Mouse (Mus musculus) midbrain, embryonic 10.5 days (tissue): ENCODE results near the gene Ubl4a. TPM values are rescaled to one million over a fixed set of nuclear protein-coding genes. Genes with fewer than 3 reads are reported as not detected.

Experiments
- DNase-seq: peaks from one replicate; pipeline ENCODE4 v3.0.0-alpha.2; 2017; ENCODE audit warnings: low spot score
- H3K27ac ChIP-seq: fragments of 300-500 bp; sonication (generic); replicated peaks from 2 replicates; pipeline ENCODE4 v1.5.1; 2016; ENCODE audit warnings: mild to moderate bottlenecking
- H3K27me3 ChIP-seq: fragments of 300-500 bp; sonication (generic); 2 replicates; pipeline ENCODE4 v1.6.1; 2016; ENCODE audit warnings: low read depth, mild to moderate bottlenecking; ENCODE audit not compliant: poor library complexity, severe bottlenecking
- H3K36me3 ChIP-seq: fragments of 300-500 bp; sonication (generic); 2 replicates; pipeline ENCODE4 v1.6.1; 2016; ENCODE audit warnings: mild to moderate bottlenecking, moderate library complexity
- H3K4me1 ChIP-seq: fragments of 300-500 bp; sonication (generic); 2 replicates; pipeline ENCODE4 v1.6.1; 2016
- H3K4me3 ChIP-seq: fragments of 300-500 bp; sonication (generic); 2 replicates; pipeline ENCODE4 v1.5.1; 2016; ENCODE audit warnings: mild to moderate bottlenecking, moderate library complexity
- H3K9me3 ChIP-seq: fragments of 300-500 bp; sonication (generic); replicated peaks from 2 replicates; pipeline ENCODE4 v1.6.1; 2016; ENCODE audit warnings: mild to moderate bottlenecking
- WGBS: fragments of 180-500 bp; shearing (Covaris S2); methylation state at CpG from one replicate; pipeline ENCODE4 v1.1.7; 2016; 5-methylcytosine and 5-hydroxymethylcytosine counted together
- microRNA-seq: library from miRNA; unstranded; fragments of <30 nt; microRNA quantifications from one replicate; pipeline ENCODE4, GENCODE M21; 2017
- polyA plus RNA-seq: library from polyadenylated mRNA; unstranded; fragments of >200 nt; fragmentation: Nextera tagmentation; extraction: Ambion mirVana; gene quantifications from 2 replicates; pipeline ENCODE4 v1.2.1, GENCODE M21; 2016

The Ubl4a gene
- polyA plus RNA-seq, 1 experiment from 2014 or later, result 74.8 TPM

GRCm38 (mm10) chrX:74352645-74353466 is 20.2 kb downstream of the Ubl4a start:
- H3K27me3 ChIP-seq, result no peaks in the 10 kb centered on the region
- peaks cover 5% of the 10 kb centered on the region; the same call in 1 of the 2 replicates for H3K4me1 ChIP-seq
- 27% methylated on average over 13 of the region's 13 CpGs for WGBS
- H3K9me3 ChIP-seq, result no peaks in the 10 kb centered on the region
- peak overlapping the region; percentile 58 for H3K4me3 ChIP-seq
- no peaks in the 10 kb centered on the region for H3K36me3 ChIP-seq
- peak; percentile 19 for DNase-seq
- H3K27ac ChIP-seq, result peak overlapping the region; percentile 82

DNA sequence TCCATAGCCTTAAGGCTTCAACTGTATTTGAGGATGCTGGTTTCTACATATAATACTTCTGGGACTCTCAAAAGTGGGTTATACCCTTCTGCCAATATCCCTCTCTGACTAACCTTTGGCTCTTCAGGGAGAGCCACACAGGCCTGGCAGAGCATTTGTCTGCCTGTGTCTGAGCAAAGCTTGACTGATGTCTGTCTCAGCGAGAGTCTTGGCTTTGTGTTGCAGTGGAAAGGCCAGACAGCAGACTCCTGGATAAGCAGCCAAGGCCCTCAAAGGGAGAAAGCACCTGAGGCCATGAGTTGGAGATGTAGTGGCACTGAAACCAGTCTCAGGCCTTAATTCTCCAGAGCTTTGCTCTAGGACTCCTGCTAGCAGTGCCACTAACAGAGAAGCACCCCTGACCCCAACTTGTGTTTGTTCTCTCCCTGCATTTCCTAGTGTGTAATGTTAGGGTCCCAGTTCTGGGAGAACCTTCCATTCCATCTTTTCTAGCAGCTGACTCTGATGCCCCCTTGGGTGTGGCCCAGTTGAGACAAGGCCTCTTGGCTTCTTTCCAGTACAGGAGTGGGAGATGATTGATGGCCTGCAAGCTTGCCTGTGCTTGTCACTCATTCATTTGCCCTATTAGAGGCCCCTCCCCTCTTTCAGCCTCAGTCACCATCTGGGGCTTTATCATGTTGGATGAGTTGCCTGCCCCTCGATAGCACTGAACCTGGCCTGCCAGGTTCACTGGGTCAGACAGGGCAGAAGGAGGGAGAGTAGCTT is 42.7 kb downstream of the Ubl4a start:
- Histone ChIP-seq H3K27me3 (no peaks in the 10 kb centered on the region), H3K27ac (peak overlapping the region; percentile 95; the same call in 1 of the 2 replicates), H3K9me3 (0 out of 2 replicates have a peak, but pooled peaks cover 6% of the 10 kb centered on the region), H3K4me1 (peaks cover 20% of the 10 kb centered on the region), H3K36me3 (peaks cover 39% of the 10 kb centered on the region), H3K4me3 (peak overlapping the region; percentile 65)
- WGBS, result 64% methylated on average over 2 of the region's 2 CpGs
- DNase-seq, result no peak

DNA sequence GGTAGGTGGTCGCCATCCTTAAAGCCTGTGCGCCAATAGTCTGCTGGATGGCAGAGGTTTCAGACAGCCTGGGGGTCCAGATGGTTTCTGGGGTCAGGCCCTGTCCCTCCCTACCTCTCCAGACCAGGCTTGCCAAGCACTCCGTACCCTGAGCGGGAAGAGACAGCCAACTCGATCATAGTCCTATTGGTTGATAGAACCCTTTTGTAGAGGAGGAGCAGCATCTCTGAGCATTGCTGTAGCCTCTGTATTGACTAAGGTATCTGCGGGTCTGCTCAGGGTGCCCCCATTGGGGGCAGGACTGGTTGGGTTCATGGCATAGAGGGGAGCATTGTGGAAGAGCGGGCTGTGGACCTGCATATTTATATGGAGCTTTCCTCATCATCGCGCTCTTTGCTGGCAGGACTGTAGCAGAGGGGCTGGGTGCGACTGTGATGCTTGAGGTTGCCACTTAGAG is 43.8 kb downstream of the Ubl4a start:
- peak overlapping the region; percentile 65 for H3K4me3 ChIP-seq

DNA sequence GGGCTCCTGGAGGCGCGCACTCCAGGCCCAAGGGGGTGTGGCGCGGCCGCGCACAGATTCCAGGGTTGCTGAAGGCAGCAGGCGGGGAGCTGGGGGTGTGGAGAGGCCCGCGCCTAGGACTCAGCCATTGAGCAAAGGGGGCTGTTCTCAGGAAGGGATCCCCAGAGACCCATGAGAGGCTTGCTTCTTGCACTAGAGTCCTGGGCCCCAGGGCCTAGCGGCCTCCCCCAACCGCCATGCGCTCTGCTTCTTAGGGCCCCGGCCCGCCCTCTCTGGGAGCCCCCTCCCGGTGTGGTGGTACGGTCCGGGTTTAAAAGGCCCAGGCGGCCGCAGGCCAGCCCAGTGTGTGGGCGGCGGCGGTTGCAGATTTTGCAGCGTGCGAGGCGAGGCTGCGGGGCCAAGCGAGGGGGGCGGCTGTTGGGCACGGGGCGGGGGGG is 44.3 kb downstream of the Ubl4a start, which contains the start of gene Plxna3:
Plxna3 (plus strand) TSS at position 342 of the 437 bp plus-strand sequence.
- 17% methylated on average over 30 of the region's 30 CpGs for WGBS
- peak within 1 kb of the TSS; percentile 65 for H3K4me3 ChIP-seq

More for the DNA sequence above, 43.8 kb downstream of the Ubl4a start:
- WGBS, result 34% methylated on average over 10 of the region's 10 CpGs
- Histone ChIP-seq H3K9me3 (0 out of 2 replicates have a peak, but pooled peaks cover 6% of the 10 kb centered on the region), H3K27ac (peak overlapping the region; percentile 95), H3K27me3 (no peaks in the 10 kb centered on the region), H3K4me1 (peaks cover 20% of the 10 kb centered on the region), H3K36me3 (peaks cover 28% of the 10 kb centered on the region)
- DNase-seq, result no peak

More for the DNA sequence above, 44.3 kb downstream of the Ubl4a start, which contains the start of gene Plxna3:
- Histone ChIP-seq H3K27ac (peak within 1 kb of the TSS; percentile 95), H3K36me3 (peaks cover 23% of the 10 kb centered on the region), H3K4me1 (peaks cover 20% of the 10 kb centered on the region), H3K27me3 (no peaks in the 10 kb centered on the region), H3K9me3 (0 out of 2 replicates have a peak, but pooled peaks cover 6% of the 10 kb centered on the region)
- peak; percentile 72 for DNase-seq

Small RNA genes lying within 50 kb of the gene (microRNA-seq; reads per million reads assigned to microRNA genes)
- gene Mir7092, result not detected

Other genes with a start within 250 kb of the Ubl4a start
- not detected in 2 replicates for gene Opn1mw, start 245.8 kb downstream of the Ubl4a start, polyA plus RNA-seq
- 15.7 and 16.0 TPM in 2 replicates for gene Mecp2, start 237.9 kb downstream of the Ubl4a start, polyA plus RNA-seq
- gene Tex28, start 205.4 kb downstream of the Ubl4a start, polyA plus RNA-seq, result not detected in 2 replicates
- gene Tktl1, start 196.0 kb downstream of the Ubl4a start, polyA plus RNA-seq, result not detected in 2 replicates
- 223 and 243 TPM in 2 replicates for gene Flna, start 123.4 kb downstream of the Ubl4a start, polyA plus RNA-seq
- 18.5 and 20.1 TPM in 2 replicates for gene Emd, start 118.5 kb downstream of the Ubl4a start, polyA plus RNA-seq
- 711 and 801 TPM in 2 replicates for gene Rpl10, start 102.4 kb downstream of the Ubl4a start, polyA plus RNA-seq
- gene Taz, start 91.3 kb downstream of the Ubl4a start, polyA plus RNA-seq, result 75.7 and 77.9 TPM in 2 replicates
- 3.7 and 4.1 TPM in 2 replicates for gene Dnase1l1, start 90.9 kb downstream of the Ubl4a start, polyA plus RNA-seq
- gene Atp6ap1, start 76.1 kb downstream of the Ubl4a start, polyA plus RNA-seq, result 89.8 and 111 TPM in 2 replicates
- gene Gdi1, start 68.2 kb downstream of the Ubl4a start, polyA plus RNA-seq, result 310 and 448 TPM in 2 replicates
- gene Fam50a, start 60.2 kb downstream of the Ubl4a start, polyA plus RNA-seq, result 66.8 and 67.5 TPM in 2 replicates
- 15.7 and 24.3 TPM in 2 replicates for gene Plxna3, start 44.2 kb downstream of the Ubl4a start, polyA plus RNA-seq
- gene Lage3, start 19.6 kb downstream of the Ubl4a start, polyA plus RNA-seq, result 118 and 122 TPM in 2 replicates
- gene Slc10a3, start 131 bp upstream of the Ubl4a start, polyA plus RNA-seq, result 10.9 and 11.3 TPM in 2 replicates
- gene Fam3a, start 20.1 kb upstream of the Ubl4a start, polyA plus RNA-seq, result 27.0 and 31.3 TPM in 2 replicates
- gene Ikbkg, start 20.1 kb upstream of the Ubl4a start, polyA plus RNA-seq, result 20.9 and 23.3 TPM in 2 replicates
- 54.6 and 61.5 TPM in 2 replicates for gene G6pdx, start 56.0 kb upstream of the Ubl4a start, polyA plus RNA-seq
- not detected in 2 replicates for gene Gm6880, start 108.2 kb upstream of the Ubl4a start, polyA plus RNA-seq
- not detected in 2 replicates for gene Olfr1326-ps1, start 201.7 kb upstream of the Ubl4a start, polyA plus RNA-seq
- not detected in 2 replicates for gene Olfr1325, start 219.5 kb upstream of the Ubl4a start, polyA plus RNA-seq